Mouse (Mus musculus): ENCODE data around the gene Mis12.

DNA sequence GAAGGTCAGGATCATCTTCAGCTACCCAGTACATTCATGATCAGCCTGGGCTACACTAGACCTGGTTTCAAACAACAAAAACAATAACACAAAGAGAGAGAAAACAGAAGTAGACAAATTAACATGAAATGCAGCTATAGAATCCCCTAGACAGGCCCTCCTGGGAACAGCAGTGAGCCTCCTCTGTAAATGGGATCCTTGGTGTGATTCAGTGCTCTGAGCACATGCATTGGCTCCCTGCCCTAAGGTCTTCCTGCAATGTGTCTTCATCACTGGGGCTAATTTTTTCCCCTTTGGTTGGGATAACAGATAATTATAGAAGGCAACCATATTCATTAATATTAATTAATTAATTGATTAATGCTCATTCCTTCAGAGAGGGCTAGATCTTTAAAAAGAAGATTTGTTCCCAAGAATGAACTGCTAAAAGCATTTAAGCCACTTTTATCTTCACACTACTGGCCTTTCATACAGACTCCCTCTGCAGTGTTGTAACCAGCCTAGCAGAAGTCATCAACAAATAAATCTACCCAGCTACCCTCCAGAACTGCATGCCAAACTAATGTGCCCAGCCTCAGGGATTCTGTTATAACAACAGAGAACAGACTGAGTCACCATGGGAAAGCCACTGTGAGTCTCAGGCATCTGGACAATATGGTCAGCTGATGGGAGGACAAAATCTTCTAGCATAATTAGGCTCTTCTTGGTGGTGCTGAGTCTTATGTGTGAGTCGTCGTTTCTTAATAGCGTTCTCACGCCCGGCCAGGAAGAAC, 20.3 kb downstream of the Mis12 start:
- TF ChIP-seq CTCF (IDR thresholded peaks at IDR 0.05; ENCODE audit: control insufficient read depth, insufficient read depth, insufficient read length) (no peak), MAX (IDR thresholded peaks at IDR 0.05) (no peak), CEBPB (IDR thresholded peaks at IDR 0.05; ENCODE audit: low read depth) (no peak)

Measured in C2C12 (cell line).